Mouse (Mus musculus) neural tube, embryonic 11.5 days (tissue): ENCODE measurements around the gene Pgc. TPM values are rescaled to one million over a fixed set of nuclear protein-coding genes. Genes with fewer than 3 reads are reported as not detected.

Source experiments
- ATAC-seq: fragments of 200-750 bp; cut with Nextera tagmentation; 2 replicates; pipeline ENCODE4 v1.8.0; 2017; ENCODE audit warnings: moderate number of reproducible peaks, mild to moderate bottlenecking, moderate TSS enrichment, moderate library complexity; ENCODE audit not compliant: insufficient read depth, low FRiP score, low TSS enrichment
- DNase-seq: peaks from one replicate; pipeline ENCODE4 v3.0.0-alpha.2; 2015; ENCODE audit warnings: low spot score
- H3K27ac ChIP-seq: fragments of 300-500 bp; sonication (generic); 2 replicates; pipeline ENCODE4 v1.5.1; 2014; ENCODE audit warnings: low read depth, mild to moderate bottlenecking, low read length
- H3K27me3 ChIP-seq: fragments of 300-500 bp; sonication (generic); 2 replicates; pipeline ENCODE4 v1.6.1; 2014; ENCODE audit warnings: mild to moderate bottlenecking, low read length, mixed read lengths; ENCODE audit not compliant: control insufficient read depth, insufficient read depth
- H3K36me3 ChIP-seq: fragments of 300-500 bp; sonication (generic); 2 replicates; pipeline ENCODE4 v1.6.1; 2014; ENCODE audit warnings: mild to moderate bottlenecking, low read length, moderate library complexity, mixed read lengths; ENCODE audit not compliant: control insufficient read depth, insufficient read depth
- H3K4me1 ChIP-seq: fragments of 300-500 bp; sonication (generic); 2 replicates; pipeline ENCODE4 v1.6.1; 2014; ENCODE audit warnings: low read length, mixed read lengths; ENCODE audit not compliant: control insufficient read depth, insufficient read depth
- H3K4me2 ChIP-seq: fragments of 300-500 bp; sonication (generic); 2 replicates; pipeline ENCODE4 v1.6.1; 2014; ENCODE audit warnings: low read depth, mild to moderate bottlenecking, moderate library complexity
- H3K4me3 ChIP-seq: fragments of 300-500 bp; sonication (generic); 2 replicates; pipeline ENCODE4 v1.5.1; 2014; ENCODE audit warnings: low read depth, low read length
- H3K9ac ChIP-seq: fragments of 300-500 bp; sonication (generic); 2 replicates; pipeline ENCODE4 v1.6.1; 2014; ENCODE audit warnings: mild to moderate bottlenecking, low read length
- H3K9me3 ChIP-seq: fragments of 300-500 bp; sonication (generic); 2 replicates; pipeline ENCODE4 v1.6.1; 2016; ENCODE audit warnings: low read length; ENCODE audit not compliant: control insufficient read depth
- WGBS: fragments of 180-500 bp; shearing (Covaris S2); extraction: QIAGEN DNeasy Blood & Tissue Kit; methylation state at CpG from one replicate; pipeline ENCODE4 v1.1.7; 2014; 5-methylcytosine and 5-hydroxymethylcytosine counted together
- polyA plus RNA-seq: library from polyadenylated mRNA; unstranded; fragments of >200 nt; fragmentation: Nextera tagmentation; extraction: Ambion mirVana; gene quantifications from 2 replicates; pipeline ENCODE4 v1.2.1, GENCODE M21; 2014

Pgc gene
- polyA plus RNA-seq, 1 experiment from 2014 or later = not detected

GRCm38 (mm10) chr17:47765986-47766385, 39.3 kb downstream of the Pgc start:
- H3K36me3 ChIP-seq = no peaks in the 10 kb centered on the region
- ATAC-seq = no peak

GRCm38 (mm10) chr17:47766407-47767043, 39.9 kb downstream of the Pgc start:
- Histone ChIP-seq H3K9ac (no peak overlapping the region), H3K27ac (no peak overlapping the region), H3K4me2 (no peak overlapping the region), H3K36me3 (no peaks in the 10 kb centered on the region), H3K27me3 (no peaks in the 10 kb centered on the region), H3K4me3 (no peak overlapping the region), H3K9me3 (no peaks in the 10 kb centered on the region), H3K4me1 (no peaks in the 10 kb centered on the region)
- ATAC-seq (no peak), DNase-seq (no peak)
- WGBS = 90% methylated on average over 6 of the region's 6 CpGs

More at GRCm38 (mm10) chr17:47765986-47766385, 39.3 kb downstream of the Pgc start:
- Histone ChIP-seq H3K4me2 (no peak overlapping the region), H3K9me3 (no peaks in the 10 kb centered on the region), H3K27ac (no peak overlapping the region), H3K9ac (no peak overlapping the region), H3K4me3 (no peak overlapping the region), H3K4me1 (no peaks in the 10 kb centered on the region), H3K27me3 (no peaks in the 10 kb centered on the region)
- no peak for DNase-seq
- WGBS = 81% methylated on average over 4 of the region's 4 CpGs

DNA sequence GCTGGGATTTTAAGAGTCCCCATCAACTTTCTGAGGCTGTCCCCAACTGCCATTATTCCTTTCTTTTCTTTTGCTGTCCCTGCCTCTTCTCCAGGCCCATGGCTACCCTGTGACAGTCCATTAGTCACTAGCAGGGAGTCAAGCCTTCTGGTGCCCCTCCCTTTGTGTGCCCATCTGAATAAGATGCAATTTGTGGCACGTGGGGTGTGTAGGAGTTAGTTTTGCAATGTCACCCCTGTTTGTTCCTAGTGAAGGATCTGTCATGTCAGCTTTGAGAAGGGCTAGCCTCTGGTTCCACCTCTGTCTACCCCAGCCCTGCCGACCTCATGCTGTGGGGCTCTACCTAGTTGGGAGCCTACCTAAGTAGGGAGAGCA, 40.4 kb downstream of the Pgc start:
- WGBS = 61% methylated on average over 2 of the region's 2 CpGs
- no peak overlapping the region for H3K4me3 ChIP-seq
- H3K4me2 ChIP-seq = no peak overlapping the region
- no peaks in the 10 kb centered on the region for H3K36me3 ChIP-seq
- DNase-seq (no peak), ATAC-seq (no peak)
- no peak overlapping the region for H3K9ac ChIP-seq
- no peaks in the 10 kb centered on the region for H3K4me1 ChIP-seq
- H3K9me3 ChIP-seq = 0 out of 2 replicates have a peak, but pooled peaks cover under 1% of the 10 kb centered on the region
- H3K27me3 ChIP-seq = no peaks in the 10 kb centered on the region
- no peak overlapping the region for H3K27ac ChIP-seq

DNA sequence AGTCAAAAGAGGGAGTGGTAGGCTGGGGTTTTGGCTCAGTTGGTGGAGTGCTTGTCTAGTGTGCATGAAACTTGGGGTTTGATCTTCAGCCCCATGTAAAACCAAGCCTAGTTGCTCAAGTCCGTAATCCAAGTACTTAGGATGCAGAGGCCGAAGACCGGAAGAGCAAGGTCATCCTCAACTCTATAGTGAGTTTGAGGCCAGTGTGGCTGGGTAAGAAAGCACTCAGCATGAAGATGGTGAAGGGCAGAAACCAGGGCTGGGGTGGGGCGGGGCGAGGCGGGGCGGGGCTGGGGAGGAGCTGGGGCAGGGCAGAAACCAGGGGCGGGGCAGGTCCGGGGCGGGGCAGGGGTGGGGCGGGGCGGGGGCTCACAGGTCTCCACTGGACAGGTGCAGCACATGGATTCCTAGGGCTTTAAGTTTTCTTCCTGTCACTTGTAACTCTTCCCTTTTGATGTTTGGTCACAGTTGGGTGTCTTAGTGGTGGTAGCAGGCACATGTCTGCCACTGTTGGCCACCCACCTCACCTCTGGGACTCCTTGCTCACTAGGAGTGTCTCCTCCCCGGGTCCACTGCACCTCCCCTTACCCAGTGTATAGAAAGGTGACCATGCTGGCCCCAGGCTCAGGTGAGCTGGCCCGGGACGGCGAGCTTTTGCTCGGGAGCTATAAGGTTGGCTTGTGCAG, 41.0 kb downstream of the Pgc start:
- Histone ChIP-seq H3K4me3 (no peak overlapping the region), H3K36me3 (no peaks in the 10 kb centered on the region), H3K9me3 (0 out of 2 replicates have a peak, but pooled peaks cover 4% of the 10 kb centered on the region), H3K27ac (no peak overlapping the region), H3K27me3 (no peaks in the 10 kb centered on the region), H3K4me1 (no peaks in the 10 kb centered on the region), H3K9ac (no peak overlapping the region), H3K4me2 (no peak overlapping the region)
- DNase-seq (no peak), ATAC-seq (no peak)
- 46% methylated on average over 12 of the region's 17 CpGs for WGBS

- no peaks in the 10 kb centered on the region for H3K27me3 ChIP-seq
- no peak overlapping the region for H3K4me3 ChIP-seq
- DNase-seq = no peak
- H3K27ac ChIP-seq = no peak overlapping the region
- 0 out of 2 replicates have a peak, but pooled peaks cover 4% of the 10 kb centered on the region for H3K9me3 ChIP-seq
- no peaks in the 10 kb centered on the region for H3K4me1 ChIP-seq
- no peak for ATAC-seq
- no peak overlapping the region for H3K9ac ChIP-seq
- 47% methylated on average over 12 of the region's 12 CpGs for WGBS
- no peaks in the 10 kb centered on the region for H3K36me3 ChIP-seq
- no peak overlapping the region for H3K4me2 ChIP-seq
Observed at GRCm38 (mm10) chr17:47768707-47769276, 42.1 kb downstream of the Pgc start.

DNA sequence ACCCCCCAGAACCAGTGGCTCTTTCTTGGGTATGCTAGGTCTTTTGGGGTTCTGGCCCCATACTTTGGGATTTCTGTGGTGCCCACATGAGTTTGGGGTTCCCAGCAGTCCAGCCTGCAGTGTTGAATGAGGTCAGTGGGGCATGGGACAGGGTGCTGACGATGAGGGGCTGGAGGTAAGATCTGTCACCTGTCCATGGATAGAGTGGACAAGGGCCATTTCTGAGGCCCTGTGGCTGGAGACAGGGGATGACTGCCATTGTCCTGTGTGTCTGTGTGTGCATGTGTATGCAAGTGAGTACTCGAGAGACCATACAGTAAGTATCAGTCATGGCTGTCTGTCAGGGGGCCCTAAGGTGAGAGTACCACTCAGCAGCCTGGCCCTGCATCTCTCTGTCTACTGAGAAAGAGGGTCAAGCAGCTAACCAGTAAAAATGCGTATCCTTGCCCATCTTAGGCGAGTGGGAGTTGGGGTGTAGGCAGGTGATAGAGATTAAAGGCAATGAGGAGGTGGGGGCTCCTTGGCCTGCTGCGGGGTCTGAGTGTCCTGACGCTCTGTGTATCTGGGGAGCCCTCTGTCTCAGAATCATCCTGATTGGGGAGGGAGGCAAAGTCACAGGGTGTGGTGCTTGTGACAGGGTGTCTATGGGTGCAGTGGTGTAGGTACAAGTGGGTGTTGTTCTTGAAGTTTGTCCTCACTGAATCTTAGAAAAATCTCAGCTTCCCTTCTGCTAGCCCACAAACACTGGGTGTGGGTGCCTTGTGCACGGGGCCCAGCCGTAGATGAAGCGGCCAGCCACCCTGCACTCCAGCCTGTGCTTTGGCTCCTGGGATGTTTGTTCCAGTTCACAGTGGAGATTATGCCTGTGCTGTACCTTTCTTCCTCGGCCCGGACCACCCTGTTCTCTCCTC, 43.0 kb downstream of the Pgc start:
- 0 out of 2 replicates have a peak, but pooled peaks cover 4% of the 10 kb centered on the region for H3K9me3 ChIP-seq
- 86% methylated on average over 11 of the region's 11 CpGs for WGBS
- H3K27ac ChIP-seq = no peak overlapping the region
- no peak for ATAC-seq
- H3K9ac ChIP-seq = no peak overlapping the region
- H3K27me3 ChIP-seq = no peaks in the 10 kb centered on the region
- no peak overlapping the region for H3K4me2 ChIP-seq
- H3K4me1 ChIP-seq = no peaks in the 10 kb centered on the region
- DNase-seq = no peak
- no peaks in the 10 kb centered on the region for H3K36me3 ChIP-seq
- H3K4me3 ChIP-seq = no peak overlapping the region

GRCm38 (mm10) chr17:47773604-47774003, 47.0 kb downstream of the Pgc start:
- 53% methylated on average over 6 of the region's 6 CpGs for WGBS
- no peaks in the 10 kb centered on the region for H3K27me3 ChIP-seq
- H3K36me3 ChIP-seq = no peaks in the 10 kb centered on the region
- no peak overlapping the region for H3K4me3 ChIP-seq
- no peak overlapping the region for H3K4me2 ChIP-seq
- ATAC-seq (no peak), DNase-seq (no peak)
- H3K9ac ChIP-seq = no peak overlapping the region
- 0 out of 2 replicates have a peak, but pooled peaks cover 4% of the 10 kb centered on the region for H3K9me3 ChIP-seq
- no peak overlapping the region for H3K27ac ChIP-seq
- no peaks in the 10 kb centered on the region for H3K4me1 ChIP-seq

DNA sequence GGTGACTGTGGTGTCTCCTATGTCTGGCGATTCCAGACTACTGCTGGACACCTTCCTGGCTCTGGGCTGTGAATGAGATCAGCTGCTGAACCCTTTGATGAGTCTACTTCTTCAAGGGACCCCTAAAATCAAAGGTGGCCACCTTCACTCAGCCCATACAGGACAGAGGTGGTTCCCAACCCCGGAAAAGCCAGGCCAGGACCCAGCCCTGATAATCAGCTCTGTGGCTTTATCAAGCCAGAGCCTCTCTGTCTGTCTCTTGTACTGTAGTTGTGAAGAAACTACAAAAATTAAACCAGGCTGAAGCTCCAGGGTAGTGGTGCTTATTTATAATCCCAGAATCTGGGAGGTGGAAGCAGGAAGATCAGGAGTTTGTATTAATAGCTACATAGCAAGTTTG, 50.5 kb downstream of the Pgc start:
- Histone ChIP-seq H3K36me3 (no peaks in the 10 kb centered on the region), H3K27ac (no peak overlapping the region), H3K27me3 (no peaks in the 10 kb centered on the region), H3K4me3 (no peak overlapping the region), H3K9ac (no peak overlapping the region), H3K4me2 (no peak overlapping the region), H3K9me3 (0 out of 2 replicates have a peak, but pooled peaks cover 2% of the 10 kb centered on the region), H3K4me1 (no peaks in the 10 kb centered on the region)
- WGBS = 66% methylated on average over 2 of the region's 2 CpGs
- no peak for DNase-seq
- ATAC-seq = no peak
